Mouse (Mus musculus) spleen, adult 2 months (tissue): Measurements from ENCODE around the gene Snx9. TPM values are rescaled to one million over a fixed set of nuclear protein-coding genes. Genes with fewer than 3 reads are reported as not detected.

Source experiments
- DNase-seq, 2 experiments: peaks; one replicate each; pipeline versions ENCODE4 v3.0.0 to v3.0.0-alpha.2; 2012 to 2021; ENCODE audit warnings: low spot score in 2 of 2, low read depth in 1 of 2
- H3K27ac ChIP-seq: fragments of 200-500 bp; 2 replicates; pipeline ENCODE4 v1.5.1; 2012; ENCODE audit warnings: low read length, inconsistent platforms; ENCODE audit not compliant: insufficient read depth
- H3K27me3 ChIP-seq: fragments of 200-500 bp; 2 replicates; pipeline ENCODE4 v1.6.1; 2012; ENCODE audit warnings: mild to moderate bottlenecking, moderate library complexity, low read length, inconsistent platforms; ENCODE audit not compliant: control insufficient read depth, insufficient read depth
- H3K36me3 ChIP-seq: fragments of 200-500 bp; 2 replicates; pipeline ENCODE4 v1.6.1; 2012; ENCODE audit warnings: mild to moderate bottlenecking, low read length, inconsistent platforms; ENCODE audit not compliant: control insufficient read depth, insufficient read depth
- H3K4me1 ChIP-seq: fragments of 200-500 bp; 2 replicates; pipeline ENCODE4 v1.6.1; 2011; ENCODE audit warnings: inconsistent platforms; ENCODE audit not compliant: control insufficient read depth, insufficient read depth, insufficient read length
- H3K4me3 ChIP-seq: fragments of 200-500 bp; 2 replicates; pipeline ENCODE4 v1.5.1; 2011; ENCODE audit warnings: mild to moderate bottlenecking, inconsistent platforms; ENCODE audit not compliant: insufficient read depth, insufficient read length; ENCODE audit errors: extremely low read depth
- CTCF ChIP-seq: fragments of 200-500 bp; IDR thresholded peaks from 2 replicates; pipeline ENCODE4 v1.5.1; 2011; ENCODE audit warnings: mild to moderate bottlenecking, inconsistent platforms; ENCODE audit not compliant: insufficient read depth, insufficient read length, insufficient replicate concordance; ENCODE audit errors: extremely low read depth
- POLR2A ChIP-seq: fragments of 200-500 bp; IDR thresholded peaks from 2 replicates; pipeline ENCODE4 v1.6.1; 2011; ENCODE audit warnings: low read depth, low read length, inconsistent platforms
- WGBS: fragments of 180-500 bp; shearing (Covaris S2); methylation state at CpG from one replicate; pipeline ENCODE4 v1.1.7; 2018; 5-methylcytosine and 5-hydroxymethylcytosine counted together
- polyA plus RNA-seq: library from polyadenylated mRNA; depleted of rRNA; stranded (reverse); fragments of >200 nt; gene quantifications from 2 replicates; pipeline ENCODE4 v1.2.3, GENCODE M21; 2012

The Snx9 gene
- polyA plus RNA-seq, 1 experiment, result 22.1 TPM

DNA sequence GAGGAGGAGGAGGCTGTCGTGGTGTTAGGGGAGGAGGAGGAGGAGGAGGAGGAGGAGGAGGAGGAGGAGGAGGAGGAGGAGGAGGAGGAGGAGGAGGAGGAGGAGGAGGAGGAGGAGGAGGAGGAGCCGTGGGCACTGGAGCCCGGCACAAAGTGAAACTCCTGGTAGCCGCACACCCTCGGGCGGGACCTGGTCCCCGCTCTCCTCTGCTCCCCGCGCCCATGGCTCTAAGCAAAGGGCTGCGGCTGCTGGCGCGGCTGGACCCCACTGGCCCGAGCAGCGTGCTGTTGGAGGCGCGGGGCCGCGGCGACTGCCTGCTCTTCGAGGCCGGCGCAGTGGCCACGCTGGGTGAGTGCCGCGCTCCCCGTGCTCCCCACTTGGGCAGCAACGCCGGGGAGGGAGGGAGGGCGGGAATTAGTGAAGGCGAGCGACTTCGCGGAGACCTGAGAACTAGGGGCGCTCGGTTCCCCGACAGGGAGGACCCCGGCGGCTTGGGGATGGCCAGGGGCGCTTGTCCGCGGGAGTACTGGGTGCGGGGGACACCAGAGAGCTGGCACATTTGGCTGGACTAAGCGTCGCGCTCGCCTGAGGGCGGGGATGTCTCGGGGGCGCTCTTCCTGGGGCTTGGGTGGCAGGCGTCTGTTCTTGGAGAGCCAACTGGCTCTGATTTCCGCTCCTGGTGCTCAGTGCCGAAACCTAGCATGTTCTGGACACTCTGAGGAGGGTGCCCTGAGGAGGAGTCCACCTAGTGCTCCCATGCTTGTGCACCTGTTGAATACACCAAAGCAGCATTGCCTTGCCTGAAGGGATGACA lies 100.3 kb downstream of the Snx9 start, which contains the start of gene Synj2:
Synj2 (plus strand) TSS at position 51 of the 814 bp plus-strand sequence.
- 3% methylated on average over 50 of the region's 52 CpGs for WGBS
- TF ChIP-seq CTCF (no peak), POLR2A (no peak)
- Histone ChIP-seq H3K36me3 (no peaks in the 10 kb centered on the region), H3K4me1 (peaks cover 3% of the 10 kb centered on the region), H3K4me3 (peak within 1 kb of the TSS; percentile 66), H3K27ac (no peak within 1 kb of the TSS), H3K27me3 (no peaks in the 10 kb centered on the region; the same call in 1 of the 2 replicates)
- DNase-seq, result peak in 1 of 2 experiments; percentile 33

DNA sequence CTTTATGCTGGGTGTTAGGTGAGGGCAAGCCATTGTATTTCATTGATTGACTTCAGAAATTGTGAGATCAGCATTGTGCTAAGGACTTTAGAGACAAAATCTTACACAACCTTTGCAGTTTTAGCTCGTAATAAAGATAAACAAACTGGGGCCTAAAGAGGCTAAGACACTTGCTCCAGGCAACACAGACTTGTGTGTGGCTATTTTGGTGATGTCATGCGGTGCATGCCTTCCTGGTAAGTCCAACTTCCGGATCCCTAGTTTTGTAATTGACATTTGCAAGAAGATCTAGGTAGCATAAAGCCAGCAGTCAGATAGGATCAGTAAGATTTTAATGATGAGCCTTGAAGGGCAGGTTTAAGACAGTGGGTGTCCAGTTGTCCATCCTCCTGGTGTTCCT lies 101.0 kb downstream of the Snx9 start:
- H3K27ac ChIP-seq, result no peak overlapping the region
- no peak for DNase-seq
- H3K4me3 ChIP-seq, result no peak overlapping the region
- no peaks in the 10 kb centered on the region for H3K36me3 ChIP-seq
- 86% methylated on average over 3 of the region's 3 CpGs for WGBS
- H3K27me3 ChIP-seq, result no peaks in the 10 kb centered on the region; the same call in 1 of the 2 replicates
- no peak for TF ChIP-seq POLR2A
- no peak for TF ChIP-seq CTCF
- peaks cover 3% of the 10 kb centered on the region for H3K4me1 ChIP-seq

DNA sequence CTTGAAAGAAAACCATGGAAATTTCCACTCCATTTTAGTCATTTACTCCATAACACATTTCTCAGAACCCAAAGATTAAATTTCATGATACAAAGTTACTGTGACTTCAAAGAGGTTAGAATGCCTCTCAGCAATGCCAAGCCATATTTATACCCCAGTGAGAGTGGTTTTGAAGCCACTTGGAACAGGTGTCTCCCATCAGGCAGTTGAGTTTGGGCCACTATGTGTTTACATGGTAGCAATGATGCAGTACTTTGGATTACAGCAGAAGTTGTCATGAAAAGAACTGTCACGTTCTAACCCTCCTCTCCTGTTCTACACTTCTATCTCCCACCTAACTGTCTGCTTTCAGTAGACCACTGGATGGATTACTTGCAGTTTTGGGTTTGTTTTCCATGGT lies 101.9 kb downstream of the Snx9 start:
- no peak for TF ChIP-seq CTCF
- no peak for TF ChIP-seq POLR2A
- WGBS, result 84% methylated on average over 1 of the region's 1 CpGs
- Histone ChIP-seq H3K36me3 (no peaks in the 10 kb centered on the region), H3K27me3 (no peaks in the 10 kb centered on the region; the same call in 1 of the 2 replicates), H3K4me3 (no peak overlapping the region), H3K4me1 (peaks cover 3% of the 10 kb centered on the region), H3K27ac (no peak overlapping the region)
- DNase-seq, result no peak

DNA sequence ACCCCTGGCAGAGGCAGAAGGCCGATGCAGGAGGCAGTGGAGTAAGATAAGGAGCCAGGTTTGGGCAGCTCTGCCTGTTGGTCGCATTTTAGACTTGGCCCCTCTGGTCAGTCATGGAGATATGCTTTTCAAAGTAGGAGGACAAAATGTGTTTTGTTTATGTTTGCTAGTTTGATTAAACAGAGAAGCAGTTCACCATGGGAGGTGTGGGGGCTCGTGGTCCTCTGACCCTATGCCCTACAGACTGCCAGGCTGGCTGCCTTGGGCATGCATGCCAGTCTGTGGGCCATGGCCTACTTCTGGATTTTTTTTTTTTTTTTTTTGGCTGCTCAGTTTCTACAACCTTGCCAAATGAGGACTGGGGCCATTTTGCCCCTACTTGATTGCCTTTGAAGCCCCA lies 105.9 kb downstream of the Snx9 start:
- Histone ChIP-seq H3K36me3 (no peaks in the 10 kb centered on the region), H3K27ac (no peak overlapping the region), H3K4me3 (no peak overlapping the region), H3K27me3 (no peaks in the 10 kb centered on the region), H3K4me1 (no peaks in the 10 kb centered on the region; the same call in 1 of the 2 replicates)
- 88% methylated on average over 3 of the region's 3 CpGs for WGBS
- DNase-seq, result no peak
- TF ChIP-seq CTCF, result no peak
- no peak for TF ChIP-seq POLR2A

- Histone ChIP-seq H3K27me3 (no peaks in the 10 kb centered on the region), H3K4me1 (no peaks in the 10 kb centered on the region; the same call in 1 of the 2 replicates), H3K36me3 (no peaks in the 10 kb centered on the region), H3K27ac (no peak overlapping the region), H3K4me3 (no peak overlapping the region)
- DNase-seq, result no peak
- WGBS, result 92% methylated on average over 4 of the region's 4 CpGs
- TF ChIP-seq POLR2A, result no peak
- TF ChIP-seq CTCF, result no peak
Measured at GRCm38 (mm10) chr17:5952455-5952854, 111.3 kb downstream of the Snx9 start.

- WGBS, result 90% methylated on average over 2 of the region's 2 CpGs
- H3K4me3 ChIP-seq, result no peak overlapping the region
- no peaks in the 10 kb centered on the region for H3K36me3 ChIP-seq
- H3K4me1 ChIP-seq, result no peaks in the 10 kb centered on the region
- no peak for TF ChIP-seq POLR2A
- TF ChIP-seq CTCF, result no peak
- DNase-seq, result no peak
- no peak overlapping the region for H3K27ac ChIP-seq
- no peaks in the 10 kb centered on the region for H3K27me3 ChIP-seq
Measured at GRCm38 (mm10) chr17:5956350-5957000, 115.3 kb downstream of the Snx9 start.

DNA sequence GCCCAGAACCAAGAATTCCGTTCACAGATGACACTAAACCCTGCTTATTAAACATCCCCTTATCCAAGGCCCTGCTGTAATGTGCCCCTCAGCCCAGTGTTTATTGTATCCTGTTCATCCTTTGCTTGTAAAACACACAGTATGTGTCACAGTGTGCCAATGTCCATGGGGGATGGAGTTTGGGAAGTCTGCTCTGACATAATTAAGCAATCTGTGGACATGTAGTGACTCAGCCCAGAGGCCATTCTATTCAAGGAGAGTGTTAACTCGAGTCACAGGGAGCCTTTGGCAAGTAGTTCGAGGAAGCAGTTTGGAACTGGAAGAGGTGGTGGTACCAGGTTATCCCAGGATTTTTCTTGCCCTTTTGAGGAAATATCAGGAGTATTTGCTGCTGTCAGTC lies 116.0 kb downstream of the Snx9 start:
- Histone ChIP-seq H3K4me1 (no peaks in the 10 kb centered on the region), H3K27me3 (no peaks in the 10 kb centered on the region), H3K27ac (no peak overlapping the region), H3K36me3 (no peaks in the 10 kb centered on the region), H3K4me3 (no peak overlapping the region)
- DNase-seq, result no peak
- TF ChIP-seq POLR2A (no peak), CTCF (no peak)
- 71% methylated on average over 3 of the region's 3 CpGs for WGBS
